Mouse (Mus musculus): ENCODE measurements around the gene Prap1. TPM values are rescaled to one million over a fixed set of nuclear protein-coding genes. Genes with fewer than 3 reads are reported as not detected.

Prap1 gene
- total RNA-seq, 2 experiments from 2014 or later: not detected

- H3K27ac ChIP-seq: no peak overlapping the region
Measured at GRCm38 (mm10) chr7:140098466-140098865, 5.3 kb downstream of the Prap1 start.

GRCm38 (mm10) chr7:140101498-140101897 lies 8.3 kb downstream of the Prap1 start:
- no peak for TF ChIP-seq CTCF (conservative IDR thresholded peaks at IDR 0.05)
- Histone ChIP-seq H3K4me3 (peak overlapping the region; percentile 58), H3K27ac (peak overlapping the region; percentile 88)
- DNase-seq (ENCODE audit: low spot score in 2 of 2): no peak

More at GRCm38 (mm10) chr7:140098466-140098865, 5.3 kb downstream of the Prap1 start:
- no peak for TF ChIP-seq CTCF (conservative IDR thresholded peaks at IDR 0.05)
- no peak overlapping the region for H3K4me3 ChIP-seq
- DNase-seq (ENCODE audit: low spot score in 2 of 2): no peak

DNA sequence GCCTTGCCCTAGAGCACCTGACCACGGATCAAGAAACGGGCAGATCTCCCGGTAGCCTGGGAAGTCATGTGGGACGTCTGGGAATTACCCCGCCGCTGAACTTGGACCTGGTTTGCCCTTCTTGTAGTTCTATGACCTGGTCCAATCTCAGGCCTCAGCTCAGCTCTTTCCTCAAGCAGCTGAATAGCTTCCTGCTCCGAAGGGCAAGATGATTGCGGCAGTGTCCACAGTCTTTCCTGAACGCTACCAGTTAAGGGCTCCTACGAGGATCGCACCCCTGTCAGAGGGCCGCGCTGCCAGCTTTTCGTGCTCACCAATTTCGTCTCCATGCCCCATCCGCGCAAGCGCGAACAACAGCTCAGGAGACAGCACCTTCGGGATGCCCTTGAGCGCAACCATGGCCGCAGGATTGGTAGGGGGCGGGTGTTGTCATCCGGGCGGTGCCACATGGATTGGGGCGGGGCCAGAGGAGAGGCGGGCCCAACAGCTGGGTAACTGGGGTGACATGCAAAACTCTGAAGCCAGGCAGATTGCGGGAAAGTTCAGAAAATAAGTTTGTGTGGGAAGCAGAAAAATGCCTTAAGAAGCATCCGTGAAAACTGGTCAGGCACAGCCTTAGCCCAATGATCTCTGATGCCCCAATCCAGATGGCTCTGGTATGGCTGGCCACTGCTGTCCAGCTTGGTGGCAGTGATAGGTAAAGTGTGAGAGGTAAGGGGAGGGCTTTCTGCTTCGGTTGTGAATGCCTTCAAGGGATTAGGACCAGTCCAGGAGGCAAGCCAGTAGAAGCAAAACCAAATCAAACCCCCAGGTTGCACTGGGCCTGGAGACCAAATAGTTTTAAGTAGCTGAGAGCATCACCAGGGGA lies 9.0 kb downstream of the Prap1 start, which contains the start of gene Fuom:
Fuom (minus strand) TSS at position 449 of the 868 bp plus-strand sequence.
- peak; percentile 82 to 88 for DNase-seq (ENCODE audit: low spot score in 2 of 2)
- TF ChIP-seq CTCF (conservative IDR thresholded peaks at IDR 0.05): no peak
- H3K27ac ChIP-seq: peak within 1 kb of the TSS; percentile 88

DNA sequence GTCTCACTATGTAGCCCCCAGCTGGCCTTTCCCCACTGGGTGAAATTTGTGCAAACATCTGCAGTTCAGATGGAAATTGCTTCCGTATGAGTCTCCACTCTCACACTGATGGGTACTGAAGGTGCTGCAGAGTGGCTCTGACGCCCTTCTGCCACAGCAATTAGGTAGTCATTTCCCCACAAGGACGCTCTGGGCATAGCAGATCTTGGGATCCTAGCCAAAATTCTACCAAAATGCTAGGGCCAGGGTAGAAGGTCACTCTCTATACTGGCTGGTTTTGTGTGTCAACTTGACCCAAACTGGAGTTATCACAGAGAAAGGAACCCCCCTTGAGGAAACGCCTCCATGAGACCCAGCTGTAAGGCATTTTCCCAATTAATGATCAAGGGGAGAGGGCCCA lies 10.8 kb downstream of the Prap1 start:
- TF ChIP-seq CTCF (conservative IDR thresholded peaks at IDR 0.05): no peak
- DNase-seq (ENCODE audit: low spot score in 2 of 2): no peak

More for the DNA sequence above, 9.0 kb downstream of the Prap1 start, which contains the start of gene Fuom:
- peak within 1 kb of the TSS; percentile 58 for H3K4me3 ChIP-seq

DNA sequence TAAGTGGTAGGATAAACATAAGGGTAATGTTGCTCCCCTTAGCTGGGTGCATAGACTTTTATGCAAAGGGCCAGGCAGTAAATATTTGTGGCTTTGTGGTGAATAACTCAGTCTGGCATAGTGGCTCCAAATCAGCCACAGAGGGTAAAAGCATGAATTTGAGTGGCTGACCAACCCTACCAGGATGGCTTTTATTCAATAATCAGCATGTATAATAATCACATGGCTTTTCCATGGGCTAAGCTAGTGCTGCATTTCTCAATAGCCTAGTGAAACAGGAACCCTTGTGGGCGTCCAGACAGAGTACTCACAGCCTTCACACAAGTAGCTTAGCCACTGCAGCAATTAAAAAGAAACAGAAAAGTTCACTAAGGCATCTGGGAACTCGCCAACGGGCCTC lies 18.7 kb downstream of the Prap1 start:
- TF ChIP-seq CTCF (conservative IDR thresholded peaks at IDR 0.05): no peak
- Histone ChIP-seq H3K4me3 (no peak overlapping the region), H3K27ac (no peak overlapping the region)
- no peak for DNase-seq (ENCODE audit: low spot score in 2 of 2)

More for the DNA sequence above, 10.8 kb downstream of the Prap1 start:
- Histone ChIP-seq H3K4me3 (no peak overlapping the region), H3K27ac (no peak overlapping the region)

DNA sequence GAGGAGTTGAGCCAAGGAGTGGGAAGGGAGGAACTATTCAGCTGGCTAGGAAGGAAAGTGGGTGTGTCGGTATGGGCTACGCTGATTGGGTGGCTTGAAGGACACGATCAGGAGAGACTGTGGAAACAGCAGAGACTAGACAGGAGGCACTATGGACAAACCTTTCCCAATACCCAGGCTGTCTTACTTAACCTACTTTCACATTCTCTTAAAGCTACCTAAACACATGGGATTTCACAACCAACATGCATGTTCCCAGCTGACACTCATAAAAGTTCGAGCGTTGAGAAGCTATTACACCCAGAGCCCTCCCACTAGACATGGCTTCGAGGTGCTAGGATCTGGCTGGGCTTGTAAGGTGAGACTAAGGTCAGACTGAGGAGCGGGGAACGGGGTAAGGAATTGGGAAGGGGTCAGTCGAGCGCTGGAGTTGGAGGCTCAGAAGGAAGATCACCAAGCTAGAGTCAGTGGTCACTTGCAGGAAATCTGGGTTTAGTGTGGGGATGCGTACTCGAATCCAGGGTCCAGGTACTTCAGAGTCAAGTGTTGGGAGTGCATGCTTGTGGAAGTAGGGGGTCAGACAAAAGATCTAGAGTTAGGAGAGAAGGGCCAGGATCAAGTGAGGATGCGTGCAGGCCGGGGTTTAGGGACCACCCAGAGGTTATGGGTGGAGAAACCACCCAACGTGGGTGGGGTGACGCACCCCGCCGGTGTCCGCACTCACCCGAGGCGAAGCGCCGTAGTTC lies 22.6 kb downstream of the Prap1 start, which contains the start of gene Paox:
Paox (plus strand) TSS at position 217 of the 746 bp plus-strand sequence.
- Histone ChIP-seq H3K27ac (peak within 1 kb of the TSS; percentile 96), H3K4me3 (peak within 1 kb of the TSS; percentile 96)
- peak; percentile 50 to 76 for DNase-seq (ENCODE audit: low spot score in 2 of 2)
- no peak for TF ChIP-seq CTCF (conservative IDR thresholded peaks at IDR 0.05)

- peak; percentile 87 to 89 for DNase-seq (ENCODE audit: low spot score in 2 of 2)
- Histone ChIP-seq H3K27ac (peak within 1 kb of the TSS; percentile 96), H3K4me3 (peak within 1 kb of the TSS; percentile 96)
- TF ChIP-seq CTCF (conservative IDR thresholded peaks at IDR 0.05): no peak
Measured at GRCm38 (mm10) chr7:140116329-140117054, 23.3 kb downstream of the Prap1 start, which contains the start of gene Echs1. Echs1 (minus strand) TSS chr7:140116476.

GRCm38 (mm10) chr7:140120484-140120883 lies 27.3 kb downstream of the Prap1 start:
- DNase-seq (ENCODE audit: low spot score in 2 of 2): no peak
- Histone ChIP-seq H3K4me3 (no peak overlapping the region), H3K27ac (no peak overlapping the region)
- no peak for TF ChIP-seq CTCF (conservative IDR thresholded peaks at IDR 0.05)

DNA sequence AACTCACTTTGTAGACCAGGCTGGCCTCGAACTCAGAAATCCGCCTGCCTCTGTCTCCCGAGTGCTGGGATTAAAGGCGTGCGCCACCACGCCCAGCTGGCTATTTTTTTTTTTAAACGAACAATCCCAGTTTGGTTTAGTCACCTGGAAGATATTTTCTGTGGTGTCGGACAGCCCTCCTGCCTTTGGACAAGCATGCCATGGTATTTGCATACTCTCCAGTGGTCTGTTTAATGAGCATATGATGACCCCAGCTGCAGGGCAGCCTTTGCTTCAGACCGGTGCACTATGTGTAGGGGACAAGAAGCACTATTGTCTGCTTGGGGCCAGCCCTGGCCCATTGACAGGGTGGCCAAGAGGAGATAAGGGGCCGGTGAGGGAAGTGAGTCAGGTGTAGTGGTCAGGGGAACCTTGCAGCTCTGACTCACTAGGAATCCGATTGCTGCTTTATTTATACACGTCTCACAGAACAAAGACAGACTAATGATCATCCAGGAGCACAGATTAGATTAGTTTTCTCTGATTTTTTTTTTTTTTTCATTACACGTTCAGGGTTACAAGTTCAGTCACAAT lies 28.2 kb downstream of the Prap1 start:
- H3K4me3 ChIP-seq: no peak overlapping the region
- no peak for DNase-seq (ENCODE audit: low spot score in 2 of 2)
- TF ChIP-seq CTCF (conservative IDR thresholded peaks at IDR 0.05): no peak
- no peak overlapping the region for H3K27ac ChIP-seq

GRCm38 (mm10) chr7:140122765-140123164 lies 29.6 kb downstream of the Prap1 start:
- TF ChIP-seq CTCF (conservative IDR thresholded peaks at IDR 0.05): no peak
- no peak for DNase-seq (ENCODE audit: low spot score in 2 of 2)
- Histone ChIP-seq H3K27ac (no peak overlapping the region), H3K4me3 (no peak overlapping the region)

DNA sequence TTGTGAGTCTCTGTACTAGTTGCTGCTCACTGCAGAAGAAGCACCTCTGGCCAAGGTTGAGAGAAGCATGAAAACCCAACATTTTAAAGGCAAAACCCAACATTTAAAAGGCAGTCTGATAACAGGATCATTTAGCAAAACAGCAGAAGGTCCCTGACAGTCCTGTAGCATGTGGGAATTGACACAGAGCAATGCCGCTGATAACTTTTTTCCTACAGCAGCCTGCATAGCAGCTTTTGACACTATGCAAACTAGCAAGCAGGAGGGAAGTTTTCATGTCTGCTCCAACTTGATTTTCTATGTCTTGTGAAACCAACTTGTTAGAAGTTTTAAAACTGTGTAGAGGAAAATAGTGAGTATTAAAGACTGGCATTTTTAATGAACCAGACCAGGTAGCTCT lies 31.2 kb downstream of the Prap1 start:
- no peak for TF ChIP-seq CTCF (conservative IDR thresholded peaks at IDR 0.05)
- Histone ChIP-seq H3K4me3 (no peak overlapping the region), H3K27ac (no peak overlapping the region)
- no peak for DNase-seq (ENCODE audit: low spot score in 2 of 2)
